Mouse (Mus musculus) urinary bladder, postnatal 25 days (tissue): ENCODE measurements around the gene Nsd1.
"Not testable (repeated sequence)": the region's sequence is repeated elsewhere in the genome, so short reads cannot be mapped to it uniquely, and the experiment has no call there.

ENCODE experiments used
- DNase-seq: peaks from one replicate; pipeline ENCODE4 v3.0.0; 2022; ENCODE audit warnings: low spot score

Nsd1 gene

GRCm38 (mm10) chr13:55190121-55190868 lies 19.3 kb upstream of the Nsd1 start:
- DNase-seq = peak; percentile 84

- no peak for DNase-seq
Measured at GRCm38 (mm10) chr13:55191535-55191934, 18.0 kb upstream of the Nsd1 start.

GRCm38 (mm10) chr13:55202758-55203157 lies 6.8 kb upstream of the Nsd1 start:
- DNase-seq = not testable (repeated sequence)

GRCm38 (mm10) chr13:55203740-55204139 lies 5.8 kb upstream of the Nsd1 start:
- no peak for DNase-seq

- DNase-seq = no peak
Measured at GRCm38 (mm10) chr13:55204667-55205389, 4.8 kb upstream of the Nsd1 start.

DNA sequence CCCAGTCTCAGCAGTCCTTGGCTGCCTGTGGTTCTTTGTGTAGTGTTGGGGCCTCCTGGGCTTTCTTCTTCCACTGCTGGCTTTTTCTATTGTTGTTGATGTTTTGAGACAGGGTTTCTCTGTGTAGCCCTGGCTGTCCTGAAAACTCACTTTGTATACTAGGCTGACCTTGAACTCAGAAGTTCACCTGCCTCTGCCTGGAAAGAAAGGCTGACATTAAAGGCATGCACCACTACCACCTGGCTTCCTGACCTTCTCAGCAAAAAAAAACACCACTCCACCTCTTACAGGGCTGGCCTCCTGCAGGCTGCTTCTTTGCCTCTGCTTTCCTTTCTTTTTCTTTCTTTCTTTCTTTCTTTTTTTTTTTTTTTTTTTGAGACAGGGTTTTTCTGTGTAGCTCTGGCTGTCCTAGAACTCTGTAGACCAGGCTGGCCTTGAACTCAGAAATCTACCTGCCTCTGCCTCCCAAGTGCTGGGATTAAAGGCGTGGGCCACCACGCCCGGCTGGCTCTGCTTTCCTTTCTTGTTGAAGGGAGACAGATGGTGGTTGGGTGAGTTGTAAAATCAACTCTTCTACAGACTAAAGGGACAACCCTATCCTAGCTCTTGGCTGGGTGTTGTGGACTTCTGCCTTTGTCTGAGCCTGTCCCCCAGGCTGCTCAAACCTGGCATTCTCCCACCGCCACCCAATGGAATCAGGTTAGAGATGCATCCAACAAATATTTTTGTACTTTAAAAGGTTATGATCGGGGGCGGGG lies 4.0 kb upstream of the Nsd1 start:
- no peak for DNase-seq

DNA sequence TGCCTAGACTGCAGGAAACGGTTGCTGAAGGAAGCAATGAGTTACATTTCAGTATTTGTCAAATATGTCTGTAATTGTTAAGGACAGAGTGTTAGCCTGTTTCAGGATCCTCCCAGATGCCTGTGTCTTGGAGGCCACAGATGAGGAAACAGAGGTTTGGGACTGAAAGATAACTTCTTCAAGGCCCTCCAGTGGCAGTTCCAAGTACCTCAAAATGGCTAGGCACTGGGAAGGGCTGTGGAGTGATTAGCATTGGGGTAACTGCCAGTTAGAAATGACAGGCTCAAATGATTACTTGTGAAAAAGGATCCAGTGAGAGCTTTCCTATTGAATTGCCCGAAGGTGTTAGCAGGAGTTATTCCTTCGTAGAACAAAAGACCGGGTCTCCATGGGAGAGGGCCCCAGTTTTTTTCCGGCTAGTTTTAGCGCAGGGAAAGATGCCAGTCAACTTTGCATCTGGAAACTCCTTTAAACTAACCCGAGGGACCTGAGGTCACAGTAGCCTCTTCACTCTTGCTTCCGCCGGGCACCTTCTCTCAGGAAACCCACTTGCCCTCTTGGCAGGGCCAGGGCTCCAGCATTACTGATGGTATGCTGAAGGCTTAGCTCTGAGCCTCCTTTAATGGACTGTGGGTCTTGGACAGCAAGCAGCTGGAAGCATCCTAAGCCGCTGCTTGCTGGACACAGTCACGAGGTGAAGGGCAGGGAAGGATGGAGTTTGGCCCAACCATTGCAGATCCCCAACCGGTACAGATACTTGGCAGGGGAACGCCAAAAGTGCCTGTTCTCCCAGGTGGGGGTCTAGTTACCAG lies 539 bp upstream of the Nsd1 start:
- DNase-seq = no peak

DNA sequence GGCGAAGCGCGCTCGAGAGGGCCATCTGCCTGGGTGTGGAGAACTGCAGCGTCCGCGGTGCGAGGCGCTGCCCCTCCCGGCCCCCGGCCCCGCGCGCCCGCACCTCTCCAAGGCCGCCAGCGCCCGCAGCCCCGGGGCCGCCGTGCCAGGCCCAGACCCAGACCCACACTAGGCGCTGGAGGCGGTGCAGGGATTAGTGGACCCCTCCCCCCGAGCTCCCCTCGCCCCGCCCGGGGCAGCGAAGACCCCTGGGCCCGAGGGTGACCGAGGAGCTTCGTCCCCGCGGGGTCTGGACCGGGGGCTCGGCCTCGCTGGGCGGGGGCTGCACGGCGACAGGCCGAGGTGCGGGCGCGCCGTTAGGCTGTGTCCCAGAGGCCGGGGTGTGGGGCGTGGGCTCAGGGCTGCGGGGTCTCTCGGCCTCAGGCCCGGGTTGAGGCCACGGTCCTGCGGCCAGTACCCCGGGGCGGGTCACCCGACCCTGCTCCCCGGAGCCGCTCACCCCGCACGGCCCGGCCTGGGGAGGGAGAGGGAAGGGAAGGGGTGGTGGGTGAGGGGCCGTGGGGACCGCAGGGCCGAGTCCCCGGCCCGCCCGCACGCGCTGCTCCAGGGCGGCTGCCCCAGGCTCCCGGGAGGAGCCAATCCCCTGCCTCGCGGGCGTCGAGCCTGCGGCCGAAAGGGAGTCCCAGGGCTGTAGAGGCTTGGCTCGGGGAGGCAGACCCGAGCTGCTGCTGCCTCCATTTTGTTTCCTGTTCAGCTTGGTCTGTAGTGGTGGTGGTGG lies 800 bp downstream of the Nsd1 start:
- DNase-seq = no peak

DNA sequence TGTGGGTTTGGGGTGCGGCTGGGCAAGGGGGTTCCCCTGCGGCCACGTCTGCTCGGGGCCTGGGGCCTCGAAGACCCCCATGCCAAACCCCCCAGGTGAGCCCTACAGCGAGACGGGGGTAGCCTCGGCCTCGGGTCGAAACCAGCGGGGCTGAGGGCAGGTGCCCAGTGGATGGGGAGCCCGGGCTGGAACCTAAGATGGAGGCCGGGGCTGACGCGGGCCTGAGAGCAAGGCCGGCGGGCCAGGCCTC lies 1.3 kb downstream of the Nsd1 start:
- DNase-seq = no peak

GRCm38 (mm10) chr13:55211221-55212010 lies 1.8 kb downstream of the Nsd1 start:
- DNase-seq = peak; percentile 81

GRCm38 (mm10) chr13:55212011-55212360 lies 2.4 kb downstream of the Nsd1 start:
- peak; percentile 38 for DNase-seq

GRCm38 (mm10) chr13:55212361-55213137 lies 3.0 kb downstream of the Nsd1 start:
- peak; percentile 61 for DNase-seq

GRCm38 (mm10) chr13:55213138-55213806 lies 3.7 kb downstream of the Nsd1 start:
- no peak for DNase-seq

- DNase-seq = no peak
Measured at GRCm38 (mm10) chr13:55224364-55224763, 14.8 kb downstream of the Nsd1 start.

DNA sequence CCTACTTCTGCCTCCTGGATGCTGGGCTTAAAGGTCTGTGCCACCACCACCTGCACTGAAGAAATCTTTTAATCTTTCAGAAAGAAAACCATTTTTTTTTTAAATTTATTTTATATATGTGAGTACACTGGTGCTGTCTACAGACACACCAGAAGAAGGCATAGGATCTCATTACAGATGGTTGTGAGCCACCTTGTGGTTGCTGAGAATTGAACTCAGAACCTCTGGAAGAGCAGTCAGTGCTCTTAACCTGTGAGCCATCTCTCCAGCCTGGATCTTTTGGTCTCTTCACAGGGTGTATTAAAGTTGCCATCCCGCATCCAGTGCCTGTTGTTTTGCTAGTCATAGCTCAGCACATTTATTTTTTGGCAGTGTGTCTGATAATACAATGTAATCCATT lies 21.1 kb downstream of the Nsd1 start:
- DNase-seq = no peak

DNA sequence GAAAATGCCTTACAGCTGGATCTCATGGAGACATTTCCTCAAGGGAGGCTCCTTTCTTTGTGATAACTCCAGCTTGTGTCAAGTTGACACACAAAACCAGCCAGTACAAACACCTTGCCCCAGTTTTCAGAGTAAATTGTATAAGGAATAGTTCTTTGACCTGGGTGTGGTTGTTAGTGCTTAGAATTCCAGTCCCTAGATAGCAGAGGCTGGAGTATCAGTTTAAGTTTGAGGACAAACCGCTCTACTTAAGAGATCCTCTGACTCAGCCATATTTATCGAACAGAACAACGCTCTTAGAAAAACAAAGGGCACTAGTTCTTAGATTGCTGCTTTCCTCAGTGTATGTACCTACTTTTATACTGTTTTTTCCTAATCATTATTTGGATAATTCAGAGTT lies 33.6 kb downstream of the Nsd1 start:
- DNase-seq = no peak

GRCm38 (mm10) chr13:55247293-55248030 lies 37.9 kb downstream of the Nsd1 start:
- DNase-seq = no peak

- DNase-seq = no peak
Measured at GRCm38 (mm10) chr13:55249246-55249645, 39.7 kb downstream of the Nsd1 start.

- DNase-seq = no peak
Measured at GRCm38 (mm10) chr13:55252820-55253219, 43.2 kb downstream of the Nsd1 start.
